Mouse (Mus musculus) liver, embryonic 14.5 days (tissue): ENCODE measurements at regions not wholly inside any gene's neighbourhood (a gene's known extent, or its start where the extent isn't known, plus 50 kb on each side); places are given as distances from the start of the nearest gene placed in this dataset.

Source experiments
- CTCF ChIP-seq: IDR thresholded peaks from 2 replicates; pipeline ENCODE4 v1.5.1; 2016; ENCODE audit warnings: antibody characterized with exemption, low read depth, control low read depth
- EP300 ChIP-seq: IDR thresholded peaks from 2 replicates; pipeline ENCODE4 v1.6.1; 2016; ENCODE audit warnings: antibody characterized with exemption, low read depth

- TF ChIP-seq CTCF (no peak), EP300 (no peak)
Measured at GRCm38 (mm10) chr16:49633502-49633901, 65.5 kb upstream of the Ift57 start.
